Mouse (Mus musculus): ENCODE results near the gene Traf3.

DNA sequence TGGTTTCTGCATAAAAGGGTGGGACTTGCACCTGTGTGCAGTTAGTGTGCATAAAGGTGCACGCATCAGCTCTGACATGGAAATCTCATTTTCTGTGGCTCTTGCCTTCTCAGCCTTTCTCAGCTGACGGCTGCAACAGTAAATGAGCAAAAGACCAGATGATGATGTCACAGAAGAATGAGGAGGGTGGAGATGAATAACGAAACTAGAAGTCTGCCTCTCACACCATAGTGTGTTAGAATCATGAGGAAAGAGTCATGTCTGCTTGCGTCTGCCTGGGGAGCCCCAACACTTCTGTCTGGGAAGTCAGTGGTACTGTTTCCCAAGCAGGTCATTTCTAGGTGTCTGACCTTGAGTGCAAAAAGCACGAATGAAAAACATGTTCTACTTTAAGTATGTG, 15.7 kb downstream of the Traf3 start:
- TF ChIP-seq POLR2A (IDR thresholded peaks at IDR 0.05; ENCODE audit: extremely low read depth, insufficient read depth, low read length) (no peak), CTCF (IDR thresholded peaks at IDR 0.05; ENCODE audit: low read depth, low read length) (no peak)
